Mouse (Mus musculus) Patski (cell line): ENCODE data around the gene Lsm12. TPM values are rescaled to one million over a fixed set of nuclear protein-coding genes. Genes with fewer than 3 reads are reported as not detected.
A peak's percentile ranks its signal among the peaks of the same experiment; 100 is the strongest.
"Not testable (repeated sequence)": the region's sequence is repeated elsewhere in the genome, so short reads cannot be mapped to it uniquely, and the experiment has no call there.

Experiments
- ATAC-seq: fragments of 100-300 bp; one replicate; pipeline ENCODE4 v1.8.0; 2021
- CTCF ChIA-PET: fragments of 350-600 bp; sonication (Branson Sonifier 250); formaldehyde crosslinking; loops from one replicate; lab custom pipeline; 2022; ENCODE audit warnings: inconsistent platforms; lab: Charles Lee
- POLR2A ChIA-PET: fragments of 350-600 bp; sonication (Branson Sonifier 250); formaldehyde crosslinking; loops from one replicate; lab custom pipeline; 2022; ENCODE audit warnings: antibody characterized with exemption, inconsistent platforms; lab: Charles Lee
- DNase-seq: peaks from one replicate; pipeline ENCODE4 v3.0.0-alpha.2; 2011; ENCODE audit warnings: low read depth, low spot score
- H3K27me3 ChIP-seq: fragments of 371-371 bp; one replicate; pipeline ENCODE4 v1.5.1; 2021
- CTCF ChIP-seq: fragments of 100-300 bp; IDR thresholded peaks from one replicate; pipeline ENCODE4 v1.5.1; 2021
- in situ Hi-C: fragments of 300-500 bp; cut with MboI; formaldehyde crosslinking; loops from 3 replicates; pipeline ENCODE4 v1.11.1; 2018; ENCODE audit warnings: low pct_unique_long_range_greater_than_20kb, mixed read lengths
- polyA plus RNA-seq: library from polyadenylated mRNA; unstranded; gene quantifications from one replicate; pipeline ENCODE4 v1.2.3, GENCODE M21; 2021

Lsm12 gene
- polyA plus RNA-seq, 1 experiment from 2014 or later = 45.0 TPM

DNA sequence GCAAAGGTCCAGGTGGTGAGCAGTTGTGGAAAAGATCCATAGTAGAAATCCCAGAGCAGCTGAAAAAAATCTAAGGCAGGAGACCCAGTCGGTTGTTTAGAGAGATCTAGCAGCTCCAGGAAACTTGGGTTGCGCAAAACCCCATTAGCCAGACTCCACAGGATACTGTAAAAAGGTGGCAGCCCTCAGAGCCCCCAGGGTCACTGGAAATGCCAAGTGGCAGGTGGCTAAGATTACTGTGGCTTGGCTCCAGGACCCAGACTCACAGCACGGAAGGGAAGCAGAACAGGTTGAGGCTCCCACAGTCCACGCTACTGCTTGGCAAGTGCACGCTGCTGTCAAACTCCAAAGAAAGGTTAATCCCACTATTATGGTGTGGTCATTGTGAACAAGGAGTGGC is 25.3 kb downstream of the Lsm12 start:
- ChIA-PET POLR2A (no interaction called here), CTCF (interaction anchor here (1.0 kb wide), 1 partner anchor 94 kb away, joined by 3 read pairs; no protein-coding TSS in a partner anchor)
- H3K27me3 ChIP-seq = no peaks in the 10 kb centered on the region
- no peak for TF ChIP-seq CTCF
- in situ Hi-C loops = no loop called here
- DNase-seq (no peak), ATAC-seq (no peak)

DNA sequence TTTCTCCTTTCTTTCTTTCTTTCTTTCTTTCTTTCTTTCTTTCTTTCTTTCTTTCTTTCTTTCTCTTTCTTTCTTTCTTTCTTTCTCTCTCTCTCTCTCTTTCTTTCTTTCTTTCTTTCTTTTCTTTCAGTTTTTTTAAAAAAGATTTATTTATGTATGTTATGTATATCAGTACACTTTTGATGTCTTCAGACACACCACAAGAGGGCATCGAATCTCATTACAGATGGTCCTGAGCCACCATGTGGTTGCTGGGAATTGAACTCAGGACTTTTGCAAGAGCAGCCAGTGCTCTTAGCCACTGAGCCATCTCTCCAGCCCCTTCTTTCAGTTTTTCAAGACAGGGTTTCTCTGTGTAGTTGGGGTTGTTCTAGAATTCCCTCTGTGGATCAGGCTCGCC is 27.1 kb downstream of the Lsm12 start:
- DNase-seq, H3K27me3 ChIP-seq, ATAC-seq, in situ Hi-C loops, POLR2A ChIA-PET: not testable (repeated sequence)
- CTCF ChIA-PET = interaction anchor here (1.0 kb wide), 1 partner anchor 19 kb away, joined by 3 read pairs; no protein-coding TSS in a partner anchor

DNA sequence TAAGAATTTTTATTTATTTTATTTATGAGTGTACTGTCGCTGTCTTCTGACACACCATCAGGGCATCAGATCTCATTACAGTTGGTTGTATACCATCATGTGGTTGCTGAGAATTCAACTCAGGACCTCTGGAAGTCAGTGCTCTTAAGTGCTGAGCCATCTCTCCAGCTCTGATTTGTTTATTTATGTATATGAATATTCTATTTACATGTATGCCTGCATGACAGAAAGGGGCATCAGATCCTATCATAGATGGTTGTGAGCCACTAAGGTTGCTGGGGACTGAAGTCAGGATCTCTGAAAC is 28.4 kb downstream of the Lsm12 start:
- CTCF ChIA-PET = interaction anchor here (1.0 to 2.8 kb wide), 5 partner anchors 9 to 73 kb away, joined by 3 to 13 read pairs (median 7); partner anchors contain the start of gene Hdac5
- no peaks in the 10 kb centered on the region for H3K27me3 ChIP-seq
- in situ Hi-C loops = no loop called here
- POLR2A ChIA-PET = interaction anchor here (0.7 to 1.6 kb wide), 5 partner anchors 10 to 94 kb away, joined by 3 to 9 read pairs (median 4); no protein-coding TSS in a partner anchor
- TF ChIP-seq CTCF = no peak
- DNase-seq (no peak), ATAC-seq (no peak)

DNA sequence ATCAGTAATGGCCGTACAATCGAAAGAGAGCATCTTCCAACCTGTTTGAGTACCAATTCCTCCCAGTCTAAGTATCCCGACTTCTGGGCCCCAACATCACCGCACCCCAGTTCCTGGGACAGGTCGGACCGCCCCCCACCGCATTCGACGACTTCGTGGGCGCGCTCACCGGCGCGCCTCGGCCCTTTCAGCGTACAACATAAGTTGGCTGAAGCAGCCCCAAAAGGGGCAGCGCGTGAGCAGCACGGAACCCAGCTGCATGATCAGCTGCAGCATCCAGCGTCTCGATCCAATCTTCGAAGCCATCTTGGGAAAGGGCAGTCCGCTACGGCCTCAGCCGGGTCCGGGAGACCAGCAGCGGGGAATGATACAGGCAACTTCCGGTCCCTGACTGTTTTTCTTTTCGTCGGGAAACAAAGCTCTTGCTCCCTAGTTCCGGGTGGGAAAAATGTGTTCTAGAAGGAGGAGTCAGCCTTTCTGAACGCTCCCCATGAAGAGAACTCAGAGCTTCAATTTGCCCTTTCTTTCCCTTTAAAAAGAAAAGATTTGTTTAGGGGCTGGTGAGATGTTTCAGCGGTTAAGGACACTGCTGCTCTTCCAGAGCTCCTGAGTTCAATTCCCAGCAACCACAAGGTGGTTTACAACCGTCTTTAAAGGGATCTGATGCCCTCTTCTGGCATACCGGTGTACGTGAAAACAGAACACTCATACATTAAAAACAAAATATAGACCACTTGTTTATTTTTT is 28.9 kb downstream of the Lsm12 start, which contains the start of gene Tmem101:
Gene Tmem101, minus strand, starts transcription at position 366 of the 747 bp plus-strand sequence.
- H3K27me3 ChIP-seq = no peaks in the 10 kb centered on the region
- DNase-seq = peak; percentile 76
- peak; percentile 51 for ATAC-seq
- no peak for TF ChIP-seq CTCF
- in situ Hi-C loops = no loop called here
- ChIA-PET POLR2A (interaction anchor here (1.0 to 1.6 kb wide), 4 partner anchors 10 to 67 kb away, joined by 3 to 9 read pairs (median 4); no protein-coding TSS in a partner anchor), CTCF (interaction anchor here (1.0 to 2.8 kb wide), 7 partner anchors 9 to 129 kb away, joined by 3 to 13 read pairs (median 4); partner anchors contain the start of gene Hdac5)

- ATAC-seq (no peak), DNase-seq (no peak)
- TF ChIP-seq CTCF = no peak
- CTCF ChIA-PET = no interaction called here
- H3K27me3 ChIP-seq = no peaks in the 10 kb centered on the region
- in situ Hi-C loops = no loop called here
- POLR2A ChIA-PET = no interaction called here
Measured at GRCm38 (mm10) chr11:102147213-102147989, 37.7 kb downstream of the Lsm12 start.

DNA sequence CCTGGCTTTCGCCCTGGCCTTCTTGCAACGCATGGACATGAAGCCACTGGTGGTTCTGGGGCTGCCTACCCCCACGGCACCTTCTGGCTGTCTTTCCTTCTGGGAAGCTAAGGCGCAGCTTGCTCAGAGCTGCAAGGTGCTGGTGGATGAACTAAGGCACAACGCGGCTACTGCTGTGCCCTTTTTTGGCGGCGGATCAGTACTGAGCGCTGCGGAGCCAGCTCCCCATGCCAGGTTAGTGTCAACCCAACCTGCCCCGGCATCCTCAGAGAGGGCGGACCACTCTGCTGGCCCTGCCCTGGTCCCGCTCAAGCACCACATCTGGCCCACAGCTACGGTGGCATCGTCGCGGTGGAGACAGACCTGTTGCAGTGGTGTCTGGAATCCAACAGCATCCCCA is 38.6 kb downstream of the Lsm12 start:
- DNase-seq (no peak), ATAC-seq (no peak)
- in situ Hi-C loops = no loop called here
- no peak for TF ChIP-seq CTCF
- CTCF ChIA-PET = no interaction called here
- H3K27me3 ChIP-seq = no peaks in the 10 kb centered on the region
- POLR2A ChIA-PET = no interaction called here

DNA sequence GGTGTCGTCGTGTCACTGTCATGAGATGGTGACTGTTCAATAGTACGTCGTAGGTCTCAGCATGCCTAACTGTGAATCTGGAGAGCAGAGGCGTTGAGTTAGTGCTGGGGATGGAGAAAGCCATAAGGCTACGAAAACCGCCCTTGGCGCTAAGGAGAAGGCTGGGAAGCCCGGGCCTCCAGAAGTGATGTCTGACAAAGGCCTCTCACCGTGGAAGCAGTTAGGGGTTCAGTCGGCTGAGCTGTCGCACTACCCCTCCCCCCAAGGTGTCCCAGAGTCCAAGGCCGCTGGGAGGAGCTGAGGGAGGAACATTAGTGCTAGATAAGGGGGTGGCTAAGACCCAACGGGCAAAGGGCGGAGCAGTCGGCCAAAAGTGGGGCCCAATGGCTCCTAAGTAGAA is 39.1 kb downstream of the Lsm12 start:
- no peaks in the 10 kb centered on the region for H3K27me3 ChIP-seq
- in situ Hi-C loops = no loop called here
- no peak for DNase-seq
- TF ChIP-seq CTCF = no peak
- ChIA-PET CTCF (no interaction called here), POLR2A (no interaction called here)
- no peak for ATAC-seq

DNA sequence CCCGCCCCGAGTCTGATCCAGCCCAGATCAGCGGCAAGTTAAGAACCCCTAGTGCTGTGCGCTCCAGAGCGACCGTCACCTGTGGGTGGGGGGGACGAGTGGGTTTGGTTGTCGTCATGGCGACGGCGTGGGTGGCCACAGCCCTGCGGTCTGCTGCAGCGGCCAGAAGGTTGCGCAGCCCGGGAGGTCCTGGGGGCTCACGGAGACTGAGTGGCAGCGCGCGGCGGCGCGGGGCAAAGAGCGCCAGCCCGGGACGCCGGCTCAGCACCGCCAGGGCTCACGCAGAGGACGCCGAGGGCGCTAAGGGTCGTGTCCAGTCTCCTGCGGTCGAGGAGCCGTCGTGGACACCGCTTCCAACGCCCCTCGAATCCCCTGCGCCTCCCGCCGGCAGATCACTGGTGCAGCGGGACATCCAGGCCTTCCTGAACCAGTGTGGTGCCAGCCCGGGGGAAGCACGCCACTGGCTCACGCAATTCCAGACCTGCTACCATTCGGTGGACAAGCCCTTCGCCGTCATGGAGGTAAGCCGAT is 39.6 kb downstream of the Lsm12 start, which contains the start of gene Nags:
Gene Nags, plus strand, starts transcription at position 43 of the 531 bp plus-strand sequence.
- CTCF ChIA-PET = no interaction called here
- ATAC-seq = no peak
- no peak for TF ChIP-seq CTCF
- H3K27me3 ChIP-seq = no peaks in the 10 kb centered on the region
- POLR2A ChIA-PET = no interaction called here
- in situ Hi-C loops = no loop called here
- DNase-seq = no peak

- TF ChIP-seq CTCF = no peak
- DNase-seq (no peak), ATAC-seq (no peak)
- CTCF ChIA-PET = no interaction called here
- H3K27me3 ChIP-seq = no peaks in the 10 kb centered on the region
- POLR2A ChIA-PET = no interaction called here
- in situ Hi-C loops = no loop called here
Measured at GRCm38 (mm10) chr11:102144957-102145470, 40.1 kb downstream of the Lsm12 start.

DNA sequence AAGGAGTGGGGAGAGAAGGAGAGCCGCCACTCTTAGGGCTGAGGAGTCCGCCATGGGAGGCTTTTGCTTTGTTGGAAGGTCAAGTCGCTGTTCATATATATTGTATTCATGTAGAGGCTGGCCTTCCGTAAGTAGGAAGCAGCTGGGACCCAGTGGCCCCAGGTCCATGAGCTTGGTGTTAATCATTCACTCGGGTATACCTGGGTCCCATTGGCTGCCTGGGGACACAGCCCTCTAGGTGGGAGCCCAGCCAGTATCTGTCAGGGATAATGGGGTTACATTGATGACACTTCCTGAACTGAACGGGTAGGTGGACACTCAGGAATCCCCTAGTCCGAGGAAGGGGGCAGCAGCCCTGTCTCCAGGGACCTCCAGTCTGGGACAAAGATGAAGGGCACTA is 42.7 kb downstream of the Lsm12 start:
- H3K27me3 ChIP-seq = no peaks in the 10 kb centered on the region
- in situ Hi-C loops = no loop called here
- DNase-seq = no peak
- ATAC-seq = no peak
- CTCF ChIA-PET = interaction anchor here (2.7 kb wide), 1 partner anchor 14 kb away, joined by 13 read pairs; the partner anchor contains the start of gene Tmem101
- POLR2A ChIA-PET = interaction anchor here (0.6 kb wide), 1 partner anchor 179 kb away, joined by 3 read pairs; no protein-coding TSS in a partner anchor
- no peak for TF ChIP-seq CTCF
